ENCODE assay signal across 16 mouse cellular contexts in the genomic region with DNA sequence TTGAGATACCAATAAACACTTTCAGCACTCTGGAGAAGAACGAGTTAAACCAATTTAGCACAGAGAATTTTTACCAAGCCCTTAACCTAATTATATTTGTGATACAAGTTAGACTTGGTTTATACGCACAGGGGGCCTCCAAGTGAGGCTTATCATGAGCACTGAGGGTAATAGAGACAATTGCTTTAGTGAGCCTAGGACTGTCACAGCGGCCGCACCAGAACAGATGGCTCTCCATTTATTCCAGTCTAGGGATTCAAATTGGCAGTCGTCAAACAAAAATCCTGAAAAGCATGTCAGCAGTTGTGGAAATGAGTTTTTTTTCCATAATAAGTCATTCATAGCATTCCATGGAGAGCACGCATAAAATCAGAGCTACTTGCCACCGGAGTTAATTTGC.
DNase-seq lines count a peak whose midpoint lies in the region; ATAC-seq and TF ChIP-seq lines count a peak whose summit lies in the region.
"Had no signal": no experiment of that assay in that cellular context is flagged by ENCODE, and none has a peak within 500 bp of the region (broad histone marks: within the 10 kb centered on the region; RNA-seq: fewer than 3 reads in every experiment).

No protein-coding gene starts in this region.

- no peaks in the 10 kb centered on the region for H3K36me3 ChIP-seq in forebrain, embryonic 14.5 days (ENCODE audit: control insufficient read depth, insufficient read depth, low read length)
- no peaks in the 10 kb centered on the region for H3K36me3 ChIP-seq in forebrain, embryonic 11.5 days (ENCODE audit: control insufficient read depth, insufficient read depth, low read length)
- H3K36me3 ChIP-seq in midbrain, postnatal 0 days (ENCODE audit: insufficient read depth, low read length) = no peaks in the 10 kb centered on the region
- H3K36me3 ChIP-seq: limb, embryonic 13.5 days had no signal

- H3K4me2 ChIP-seq in forebrain, embryonic 14.5 days (ENCODE audit: low read length) = no peak overlapping the region
- no peak overlapping the region for H3K4me2 ChIP-seq in forebrain, embryonic 11.5 days (ENCODE audit: low read depth, low read length, severe bottlenecking)
- H3K4me2 ChIP-seq in midbrain, postnatal 0 days (ENCODE audit: low read depth, low read length, poor library complexity, severe bottlenecking) = no peak overlapping the region
- H3K4me2 ChIP-seq: limb, embryonic 13.5 days had no signal

- no peaks in the 10 kb centered on the region for H3K9me3 ChIP-seq in forebrain, embryonic 14.5 days (replicated peaks; ENCODE audit: control insufficient read depth, low read length)
- no peaks in the 10 kb centered on the region for H3K9me3 ChIP-seq in forebrain, embryonic 11.5 days (ENCODE audit: control insufficient read depth, low read length)
- H3K9me3 ChIP-seq in midbrain, postnatal 0 days (ENCODE audit: low read length) = no peaks in the 10 kb centered on the region
- H3K9me3 ChIP-seq: limb, embryonic 13.5 days had no signal

- no peak overlapping the region for H3K27ac ChIP-seq in forebrain, embryonic 14.5 days (ENCODE audit: low read depth, low read length)
- H3K27ac ChIP-seq in forebrain, embryonic 11.5 days (ENCODE audit: low read depth, low read length) = no peak overlapping the region
- H3K27ac ChIP-seq in midbrain, postnatal 0 days (ENCODE audit: low read depth, low read length) = no peak overlapping the region
- H3K27ac ChIP-seq: limb, embryonic 13.5 days; liver, embryonic 14.5 days had no signal

- ATAC-seq in forebrain, embryonic 14.5 days = peak; percentile 93
- no peak for ATAC-seq in forebrain, embryonic 11.5 days (replicated peaks; ENCODE audit: low FRiP score)
- ATAC-seq in midbrain, postnatal 0 days (ENCODE audit: low FRiP score) = no peak

- TF ChIP-seq CTCF in midbrain, postnatal 0 days (IDR thresholded peaks at IDR 0.05) = no peak

- H3K4me3 ChIP-seq in forebrain, embryonic 14.5 days (ENCODE audit: low read depth, low read length) = no peak overlapping the region
- H3K4me3 ChIP-seq in forebrain, embryonic 11.5 days (ENCODE audit: low read depth, low read length) = no peak overlapping the region
- H3K4me3 ChIP-seq in midbrain, postnatal 0 days (ENCODE audit: low read depth, low read length) = no peak overlapping the region
- H3K4me3 ChIP-seq: limb, embryonic 13.5 days; myocyte had no signal

- H3K27me3 ChIP-seq in forebrain, embryonic 14.5 days (replicated peaks; ENCODE audit: control insufficient read depth, insufficient read depth, low read length) = no peaks in the 10 kb centered on the region
- H3K27me3 ChIP-seq in forebrain, embryonic 11.5 days (ENCODE audit: control insufficient read depth, insufficient read depth, low read length) = no peaks in the 10 kb centered on the region
- no peaks in the 10 kb centered on the region for H3K27me3 ChIP-seq in midbrain, postnatal 0 days (ENCODE audit: insufficient read depth, low read length)
- H3K27me3 ChIP-seq: limb, embryonic 13.5 days had no signal

- DNase-seq in forebrain, embryonic 14.5 days (ENCODE audit: low spot score) = peak; percentile 79
- no peak for DNase-seq in forebrain, embryonic 11.5 days (ENCODE audit: low spot score)
- peak; percentile 11 for DNase-seq in right cerebral cortex, postnatal 4 days
- DNase-seq in right cerebral cortex, postnatal 36 days (ENCODE audit: low spot score in 2 of 2) = no peak
- DNase-seq in layer of hippocampus, adult 9-10 months (ENCODE audit: low spot score) = peak; percentile 7
- DNase-seq in midbrain, postnatal 0 days (ENCODE audit: low spot score) = peak; percentile 28
- DNase-seq in left cerebral cortex, adult 18-20 months (ENCODE audit: low spot score in 2 of 2) = no peak
- no peak for DNase-seq in frontal cortex, postnatal 25 days (ENCODE audit: low spot score in 2 of 2)
- DNase-seq: adrenal gland, postnatal 36 days; cerebellum, postnatal 25 days; gastrocnemius, postnatal 36 days; kidney, adult 9 months; right cerebral cortex, adult 18-20 months had no signal

- H3K4me1 ChIP-seq in forebrain, embryonic 14.5 days (ENCODE audit: control insufficient read depth, insufficient read depth, low read length) = peaks cover 2% of the 10 kb centered on the region; the same call in 1 of the 2 replicates
- H3K4me1 ChIP-seq in forebrain, embryonic 11.5 days (replicated peaks; ENCODE audit: control insufficient read depth, insufficient read depth, low read length) = no peaks in the 10 kb centered on the region
- no peaks in the 10 kb centered on the region for H3K4me1 ChIP-seq in midbrain, postnatal 0 days (ENCODE audit: insufficient read depth, low read length)
- H3K4me1 ChIP-seq: limb, embryonic 13.5 days had no signal

- H3K9ac ChIP-seq in forebrain, embryonic 14.5 days (ENCODE audit: low read length) = no peak overlapping the region
- H3K9ac ChIP-seq in forebrain, embryonic 11.5 days (ENCODE audit: low read length) = no peak overlapping the region
- H3K9ac ChIP-seq in midbrain, postnatal 0 days (replicated peaks; ENCODE audit: low read length, poor library complexity, severe bottlenecking) = no peak overlapping the region
- H3K9ac ChIP-seq: limb, embryonic 13.5 days; liver, embryonic 14.5 days had no signal

- 46% methylated on average over 7 of the region's 7 CpGs for WGBS in forebrain, embryonic 14.5 days
- 78% methylated on average over 7 of the region's 7 CpGs for WGBS in forebrain, embryonic 11.5 days
- WGBS in midbrain, postnatal 0 days = 54% methylated on average over 7 of the region's 7 CpGs

Comparison
In these comparisons a context has a peak if more than half of its experiments do, and no peak if none do; other contexts are left out.
1. DNase-seq: peak in forebrain, embryonic 14.5 days (single experiment), right cerebral cortex, postnatal 4 days (single experiment), layer of hippocampus, adult 9-10 months (single experiment) and midbrain, postnatal 0 days (single experiment); none in forebrain, embryonic 11.5 days (single experiment), right cerebral cortex, postnatal 36 days (0 of 2), left cerebral cortex, adult 18-20 months (0 of 2) and frontal cortex, postnatal 25 days (0 of 2).